Mouse (Mus musculus) lung, embryonic 16.5 days (tissue): Measurements from ENCODE around the gene Catsperg1. TPM values are rescaled to one million over a fixed set of nuclear protein-coding genes. Genes with fewer than 3 reads are reported as not detected.

ENCODE experiments used
- ATAC-seq: fragments of 200-750 bp; cut with Nextera tagmentation; 2 replicates; pipeline ENCODE4 v1.8.0; 2017; ENCODE audit warnings: low read depth, mild to moderate bottlenecking, moderate library complexity
- H3K27ac ChIP-seq: fragments of 300-500 bp; sonication (generic); 2 replicates; pipeline ENCODE4 v1.5.1; 2014; ENCODE audit warnings: mild to moderate bottlenecking, control low read depth, low read length
- H3K27me3 ChIP-seq: fragments of 300-500 bp; sonication (generic); 2 replicates; pipeline ENCODE4 v1.6.1; 2014; ENCODE audit warnings: low read depth, low read length, mixed read lengths; ENCODE audit not compliant: control insufficient read depth, insufficient read depth
- H3K36me3 ChIP-seq: fragments of 300-500 bp; sonication (generic); 2 replicates; pipeline ENCODE4 v1.6.1; 2014; ENCODE audit warnings: low read length; ENCODE audit not compliant: control insufficient read depth, insufficient read depth
- H3K4me1 ChIP-seq: fragments of 300-500 bp; sonication (generic); replicated peaks from 2 replicates; pipeline ENCODE4 v1.6.1; 2014; ENCODE audit warnings: low read length, mixed read lengths; ENCODE audit not compliant: control insufficient read depth, insufficient read depth
- H3K4me2 ChIP-seq: fragments of 300-500 bp; sonication (generic); 2 replicates; pipeline ENCODE4 v1.6.1; 2014; ENCODE audit warnings: low read depth, low read length, control low read depth
- H3K4me3 ChIP-seq: fragments of 300-500 bp; sonication (generic); 2 replicates; pipeline ENCODE4 v1.5.1; 2014; ENCODE audit warnings: mild to moderate bottlenecking, low read length, control low read depth
- H3K9ac ChIP-seq: fragments of 300-500 bp; sonication (generic); 2 replicates; pipeline ENCODE4 v1.6.1; 2014; ENCODE audit warnings: low read length, control low read depth
- H3K9me3 ChIP-seq: fragments of 300-500 bp; sonication (generic); 2 replicates; pipeline ENCODE4 v1.6.1; 2016; ENCODE audit warnings: low read length; ENCODE audit not compliant: control insufficient read depth
- WGBS: fragments of 180-500 bp; shearing (Covaris S2); extraction: QIAGEN DNeasy Blood & Tissue Kit; methylation state at CpG from one replicate; pipeline ENCODE4 v1.1.7; 2014; 5-methylcytosine and 5-hydroxymethylcytosine counted together
- polyA plus RNA-seq: library from polyadenylated mRNA; unstranded; fragments of >200 nt; fragmentation: Nextera tagmentation; extraction: Ambion mirVana; gene quantifications from 2 replicates; pipeline ENCODE4 v1.2.1, GENCODE M21; 2015

Catsperg1 gene
- polyA plus RNA-seq, 1 experiment from 2014 or later, result 1.7 TPM

DNA sequence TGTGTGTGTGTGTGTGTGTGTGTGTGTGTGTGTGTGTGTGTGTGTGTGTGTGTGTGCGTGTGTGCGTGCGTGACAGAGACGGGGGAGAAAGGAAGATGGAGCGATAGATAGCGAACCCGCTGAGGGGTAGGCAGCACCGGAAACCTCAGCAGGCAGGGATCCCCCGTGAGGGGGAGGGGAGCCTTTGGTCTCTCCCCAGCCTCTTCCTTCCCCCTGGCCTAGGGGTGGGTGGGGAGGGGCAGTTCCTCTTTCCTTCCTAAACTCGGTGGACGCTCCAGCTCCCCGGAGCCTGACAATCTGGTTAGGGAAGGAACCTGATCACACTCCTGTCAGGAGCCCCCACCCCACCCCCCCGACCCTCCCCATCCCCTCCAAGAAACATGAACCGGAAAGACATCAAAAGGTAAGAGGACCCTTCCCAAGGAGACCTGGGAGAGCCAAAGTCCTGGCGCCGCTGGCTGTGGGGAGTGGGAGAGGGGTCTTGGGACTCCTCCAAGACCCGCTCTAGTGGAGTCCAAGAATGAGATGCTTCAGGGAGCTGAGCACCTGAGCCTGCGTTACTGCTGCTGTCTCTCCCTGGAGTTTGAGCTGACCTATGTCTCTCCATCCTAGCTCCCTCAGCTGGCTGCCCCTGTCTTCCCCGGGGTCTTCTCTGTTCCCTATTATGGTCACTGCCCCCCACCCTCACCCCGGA is 79.0 kb downstream of the Catsperg1 start, which contains the start of gene Rasgrp4:
Gene Rasgrp4, plus strand, starts transcription at position 159 of the 694 bp plus-strand sequence.
- 0% methylated on average over 16 of the region's 20 CpGs for whole genome bisulfite sequencing
- peak; percentile 82 for ATAC-seq
- Histone ChIP-seq H3K4me2 (peak within 1 kb of the TSS; percentile 45), H3K27ac (no peak within 1 kb of the TSS), H3K4me1 (peaks cover 6% of the 10 kb centered on the region; the same call in 1 of the 2 replicates), H3K9me3 (no peaks in the 10 kb centered on the region), H3K27me3 (no peaks in the 10 kb centered on the region), H3K9ac (peak within 1 kb of the TSS; percentile 55; the same call in 1 of the 2 replicates), H3K4me3 (peak within 1 kb of the TSS; percentile 28), H3K36me3 (no peaks in the 10 kb centered on the region)

- Histone ChIP-seq H3K27me3 (no peaks in the 10 kb centered on the region), H3K9me3 (no peaks in the 10 kb centered on the region), H3K4me1 (peaks cover 6% of the 10 kb centered on the region; the same call in 1 of the 2 replicates), H3K27ac (no peak overlapping the region), H3K9ac (no peak overlapping the region), H3K36me3 (no peaks in the 10 kb centered on the region), H3K4me3 (peak overlapping the region; percentile 28), H3K4me2 (peak overlapping the region; percentile 45)
- WGBS, result 11% methylated on average over 4 of the region's 4 CpGs
- ATAC-seq, result no peak
Measured at GRCm38 (mm10) chr7:29134230-29134629, 79.6 kb downstream of the Catsperg1 start.

Other genes starting within 250 kb of the Catsperg1 start
- gene Eif3k, start 232.2 kb downstream of the Catsperg1 start, polyA plus RNA-seq, result 366 and 367 TPM in 2 replicates
- 8.9 and 10.7 TPM in 2 replicates for gene Map4k1, start 232.0 kb downstream of the Catsperg1 start, polyA plus RNA-seq
- 0.44 and 0.58 TPM in 2 replicates for gene Ryr1, start 88.9 kb downstream of the Catsperg1 start, polyA plus RNA-seq
- 1.4 and 2.3 TPM in 2 replicates for gene Rasgrp4, start 79.2 kb downstream of the Catsperg1 start, polyA plus RNA-seq
- 17.6 and 21.0 TPM in 2 replicates for gene Fam98c, start 57.8 kb downstream of the Catsperg1 start, polyA plus RNA-seq
- 0.67 and 1.5 TPM in 2 replicates for gene Ggn, start 43.8 kb downstream of the Catsperg1 start, polyA plus RNA-seq
- 1.2 and 2.0 TPM in 2 replicates for gene Spred3, start 43.6 kb downstream of the Catsperg1 start, polyA plus RNA-seq
- gene Psmd8, start 33.3 kb downstream of the Catsperg1 start, polyA plus RNA-seq, result 256 and 273 TPM in 2 replicates
- gene Kcnk6, start 18.5 kb upstream of the Catsperg1 start, polyA plus RNA-seq, result 1.6 and 2.9 TPM in 2 replicates
- 126 and 136 TPM in 2 replicates for gene Yif1b, start 24.3 kb upstream of the Catsperg1 start, polyA plus RNA-seq
- 21.9 and 32.5 TPM in 2 replicates for gene 2200002D01Rik, start 34.4 kb upstream of the Catsperg1 start, polyA plus RNA-seq
- 309 and 317 TPM in 2 replicates for gene Spint2, start 67.9 kb upstream of the Catsperg1 start, polyA plus RNA-seq
- gene Ppp1r14a, start 75.3 kb upstream of the Catsperg1 start, polyA plus RNA-seq, result 157 and 162 TPM in 2 replicates
- gene Dpf1, start 89.9 kb upstream of the Catsperg1 start, polyA plus RNA-seq, result 8.1 and 8.7 TPM in 2 replicates